Comparison of ENCODE assay signal across 9 mouse cellular contexts in the genomic region with DNA sequence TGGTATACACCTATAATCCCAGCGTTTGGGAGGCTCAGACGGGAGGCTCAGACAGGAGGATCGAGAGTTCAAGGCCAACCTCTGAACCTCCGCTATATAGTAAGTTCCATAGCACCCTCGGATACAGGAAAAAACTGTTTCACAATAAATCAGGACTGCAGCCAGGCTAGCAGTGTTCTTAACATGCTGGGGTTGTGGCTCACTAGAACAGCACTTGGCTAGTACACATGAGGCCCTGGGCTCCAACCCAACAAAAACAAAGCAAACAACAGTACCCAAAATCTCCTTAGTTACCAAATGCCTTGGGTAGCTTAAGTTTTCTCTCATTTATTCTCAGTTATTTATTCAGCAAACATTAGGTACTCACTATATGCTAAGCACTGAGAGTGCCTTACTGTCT. TPM values are rescaled to one million over a fixed set of nuclear protein-coding genes. Genes with fewer than 3 reads are reported as not detected.
DNase-seq lines count a peak whose midpoint lies in the region; ATAC-seq lines count a peak whose summit lies in the region.
"Had no signal": no experiment of that assay in that cellular context is flagged by ENCODE, and none has a peak within 500 bp of the region (broad histone marks: within the 10 kb centered on the region; RNA-seq: fewer than 3 reads in every experiment).

No protein-coding gene starts in this region.

- H3K4me2 ChIP-seq in stomach, embryonic 15.5 days: no peak overlapping the region

- ATAC-seq in stomach, embryonic 15.5 days (ENCODE audit: insufficient read depth, low FRiP score, low read depth): no peak
- ATAC-seq in monocyte, adult 5-6 weeks (replicated peaks; ENCODE audit: insufficient number of reproducible peaks, low FRiP score, low TSS enrichment, poor library complexity, severe bottlenecking): no peak

- H3K4me1 ChIP-seq in stomach, embryonic 15.5 days: peaks cover 13% of the 10 kb centered on the region

- 75% methylated on average over 5 of the region's 5 CpGs for WGBS in stomach, embryonic 15.5 days

- H3K4me3 ChIP-seq in stomach, embryonic 15.5 days (replicated peaks): no peak overlapping the region
- H3K4me3 ChIP-seq: midbrain, embryonic 10.5 days had no signal

- peak; percentile 66 for DNase-seq in adrenal gland, postnatal 10 days
- DNase-seq in adrenal gland, postnatal 25 days: no peak
- DNase-seq in lung, adult 18-20 months: peak; percentile 82 to 90
- no peak for DNase-seq in lung, postnatal 4 days
- peak; percentile 63 for DNase-seq in heart, postnatal 25 days (ENCODE audit: low spot score)
- DNase-seq in testis, postnatal 10 days (ENCODE audit: low spot score): no peak

- H3K36me3 ChIP-seq in stomach, embryonic 15.5 days: peaks cover 4% of the 10 kb centered on the region; the same call in 1 of the 2 replicates
- H3K36me3 ChIP-seq: midbrain, embryonic 10.5 days had no signal

- intact Hi-C loops in heart, postnatal 25 days (cut with DNase I): no loop called here

- no peaks in the 10 kb centered on the region for H3K9me3 ChIP-seq in stomach, embryonic 15.5 days
- H3K9me3 ChIP-seq: midbrain, embryonic 10.5 days had no signal

- no peaks in the 10 kb centered on the region for H3K27me3 ChIP-seq in stomach, embryonic 15.5 days (replicated peaks)

- no peak overlapping the region for H3K9ac ChIP-seq in stomach, embryonic 15.5 days

- peak overlapping the region; percentile 61; the same call in 1 of the 2 replicates for H3K27ac ChIP-seq in stomach, embryonic 15.5 days

RNA-seq across cellular contexts. Expression of gene Tspan9, which starts 21.7 kb away (rescaled TPM):
- 10 to 100 TPM; 55.8 to 66.3 TPM for total RNA-seq in adrenal gland, postnatal 10 days (2021)
- total RNA-seq in adrenal gland, postnatal 25 days (2021): 44.1 and 46.6 TPM in 2 replicates
- total RNA-seq in heart, postnatal 25 days (2021): 100 to 1,000 TPM; 129 to 132 TPM
- 123 and 131 TPM in 2 replicates for polyA plus RNA-seq in stomach, embryonic 15.5 days (2015; fragmentation: Nextera tagmentation; extraction: Ambion mirVana)
- total RNA-seq in monocyte, adult 5-6 weeks (2017): 0.67 to 5.3 TPM (median 3.0 TPM) in 3 replicates

Comparison
In these comparisons a context has a peak if more than half of its experiments do, and no peak if none do; other contexts are left out.
1. DNase-seq: peak in adrenal gland, postnatal 10 days (single experiment), lung, adult 18-20 months (2 of 2) and heart, postnatal 25 days (single experiment); none in adrenal gland, postnatal 25 days (single experiment), lung, postnatal 4 days (0 of 2) and testis, postnatal 10 days (single experiment).